Mouse (Mus musculus) ES-E14 (cell line): Measurements from ENCODE around the gene Sesn3. TPM values are rescaled to one million over a fixed set of nuclear protein-coding genes. Genes with fewer than 3 reads are reported as not detected.

Experiments used
- DNase-seq: peaks from one replicate; pipeline ENCODE4 v3.0.0-alpha.2; 2013; ENCODE audit warnings: low read depth, low spot score
- H3K27ac ChIP-seq: 2 replicates; pipeline ENCODE4 v1.5.1; 2012; ENCODE audit warnings: low read depth, mild to moderate bottlenecking, low read length, moderate library complexity, mixed read lengths; ENCODE audit not compliant: poor library complexity, insufficient read depth, severe bottlenecking
- H3K36me3 ChIP-seq: 2 replicates; pipeline ENCODE4 v1.6.1; 2012; ENCODE audit warnings: mild to moderate bottlenecking, low read length, moderate library complexity, mixed read lengths; ENCODE audit not compliant: control insufficient read depth, poor library complexity, insufficient read depth, severe bottlenecking
- H3K4me1 ChIP-seq, 2 experiments: fragments of 150-350 bp in 1 of 2; sonication (generic) in 1 of 2; 2 replicates each; pipeline ENCODE4 v1.6.1; 2012; ENCODE audit warnings: low read length in 2 of 2, mild to moderate bottlenecking in 1 of 2, mixed read lengths in 1 of 2; ENCODE audit not compliant: control insufficient read depth in 2 of 2, insufficient read depth in 2 of 2, poor library complexity in 1 of 2
- H3K4me3 ChIP-seq, 2 experiments: fragments of 150-350 bp in 1 of 2; sonication (generic) in 1 of 2; 2 replicates each; pipeline ENCODE4 v1.5.1; 2012; ENCODE audit warnings: low read length in 2 of 2, low read depth in 1 of 2, mild to moderate bottlenecking in 1 of 2, mixed read lengths in 1 of 2; ENCODE audit not compliant: insufficient read depth in 1 of 2, poor library complexity in 1 of 2, severe bottlenecking in 1 of 2
- H3K9ac ChIP-seq: 2 replicates; pipeline ENCODE4 v1.6.1; 2012; ENCODE audit warnings: low read depth, mild to moderate bottlenecking, low read length, mixed read lengths; ENCODE audit not compliant: poor library complexity, insufficient read depth, severe bottlenecking
- H3K9me3 ChIP-seq: fragments of 150-350 bp; sonication (generic); 2 replicates; pipeline ENCODE4 v1.6.1; 2012; ENCODE audit warnings: low read depth, mild to moderate bottlenecking, low read length; ENCODE audit not compliant: control insufficient read depth, insufficient read depth
- CHD2 ChIP-seq: IDR thresholded peaks from 2 replicates; pipeline ENCODE4 v1.6.1; 2014; ENCODE audit warnings: mild to moderate bottlenecking, low read depth, low read length, inconsistent platforms
- HCFC1 ChIP-seq: IDR thresholded peaks from 2 replicates; pipeline ENCODE4 v1.6.1; 2012; ENCODE audit warnings: low read length, inconsistent platforms, borderline replicate concordance; ENCODE audit not compliant: insufficient read depth
- MAFK ChIP-seq: IDR thresholded peaks from 2 replicates; pipeline ENCODE4 v1.6.1; 2014; ENCODE audit warnings: mild to moderate bottlenecking, low read depth, low read length, inconsistent platforms; ENCODE audit not compliant: insufficient read depth
- ZC3H11A ChIP-seq: IDR thresholded peaks from 2 replicates; pipeline ENCODE4 v1.6.1; 2012; ENCODE audit warnings: low read depth, mild to moderate bottlenecking, inconsistent platforms, low read length, borderline replicate concordance
- ZNF384 ChIP-seq: IDR thresholded peaks from 2 replicates; pipeline ENCODE4 v1.6.1; 2012; ENCODE audit warnings: low read depth, low read length, inconsistent platforms
- in situ Hi-C, 2 experiments: fragments of 600-800 bp; cut with MboI; formaldehyde crosslinking; loops; one replicate each; pipeline ENCODE4 v1.15.1; 2025; ENCODE audit warnings: low sequenced_read_pairs in 2 of 2, inconsistent platforms in 1 of 2; ENCODE audit not compliant: unreplicated experiment in 2 of 2
- total RNA-seq: library from RNA; depleted of rRNA; stranded (reverse); fragments of 300-350 nt; gene quantifications from 2 replicates; pipeline ENCODE4 v1.2.3, GENCODE M21; 2012

Sesn3 gene
- total RNA-seq, 1 experiment = 7.1 TPM

GRCm38 (mm10) chr9:14364719-14365118, 89.9 kb downstream of the Sesn3 start:
- DNase-seq = no peak
- H3K27ac ChIP-seq = no peak overlapping the region
- H3K9ac ChIP-seq = no peak overlapping the region
- no peak overlapping the region for H3K4me3 ChIP-seq
- H3K36me3 ChIP-seq = no peaks in the 10 kb centered on the region
- TF ChIP-seq HCFC1 (no peak), ZC3H11A (no peak), ZNF384 (no peak), MAFK (no peak), CHD2 (no peak)
- H3K9me3 ChIP-seq = no peaks in the 10 kb centered on the region
- in situ Hi-C loops = no loop called here
- peaks cover 7 to 12% of the 10 kb centered on the region in 2 experiments; a peak in 2 of 4 replicates for H3K4me1 ChIP-seq

- in situ Hi-C loops = no loop called here
- no peak for DNase-seq
- Histone ChIP-seq H3K9ac (no peak overlapping the region), H3K27ac (no peak overlapping the region), H3K9me3 (no peaks in the 10 kb centered on the region), H3K4me1 (peaks cover 7 to 12% of the 10 kb centered on the region in 2 experiments; a peak in 2 of 4 replicates), H3K4me3 (no peak overlapping the region), H3K36me3 (no peaks in the 10 kb centered on the region)
- TF ChIP-seq ZC3H11A (no peak), CHD2 (no peak), HCFC1 (no peak), ZNF384 (no peak), MAFK (no peak)
These were observed 90.7 kb downstream of the Sesn3 start for GRCm38 (mm10) chr9:14365481-14366125.

GRCm38 (mm10) chr9:14367850-14368249, 93.0 kb downstream of the Sesn3 start:
- DNase-seq = no peak
- in situ Hi-C loops = no loop called here
- H3K4me3 ChIP-seq = no peak overlapping the region
- no peaks in the 10 kb centered on the region for H3K36me3 ChIP-seq
- no peak overlapping the region for H3K27ac ChIP-seq
- no peak for TF ChIP-seq HCFC1
- TF ChIP-seq ZC3H11A = no peak
- no peak for TF ChIP-seq MAFK
- no peak for TF ChIP-seq ZNF384
- TF ChIP-seq CHD2 = no peak
- no peak overlapping the region for H3K9ac ChIP-seq
- peaks cover 7 to 12% of the 10 kb centered on the region in 2 experiments; a peak in 2 of 4 replicates for H3K4me1 ChIP-seq
- H3K9me3 ChIP-seq = no peaks in the 10 kb centered on the region

GRCm38 (mm10) chr9:14369271-14369670, 94.4 kb downstream of the Sesn3 start:
- no peak overlapping the region for H3K27ac ChIP-seq
- no peak overlapping the region for H3K9ac ChIP-seq
- no peak overlapping the region for H3K4me3 ChIP-seq
- no peak for DNase-seq
- peaks cover 6 to 7% of the 10 kb centered on the region in 2 experiments; a peak in 2 of 4 replicates for H3K4me1 ChIP-seq
- H3K9me3 ChIP-seq = no peaks in the 10 kb centered on the region
- no peaks in the 10 kb centered on the region for H3K36me3 ChIP-seq
- TF ChIP-seq ZNF384 (no peak), HCFC1 (no peak), CHD2 (no peak), MAFK (no peak), ZC3H11A (no peak)
- in situ Hi-C loops = no loop called here

- no peak overlapping the region for H3K27ac ChIP-seq
- H3K9me3 ChIP-seq = no peaks in the 10 kb centered on the region
- H3K4me3 ChIP-seq = no peak overlapping the region
- in situ Hi-C loops = no loop called here
- no peaks in the 10 kb centered on the region for H3K36me3 ChIP-seq
- TF ChIP-seq HCFC1 (no peak), ZNF384 (no peak), ZC3H11A (no peak), CHD2 (no peak), MAFK (no peak)
- H3K9ac ChIP-seq = no peak overlapping the region
- no peaks in the 10 kb centered on the region for H3K4me1 ChIP-seq
- DNase-seq = no peak
These were observed 97.6 kb downstream of the Sesn3 start for GRCm38 (mm10) chr9:14372440-14372839.
